In genomic region chr10:98701285-98701684, GRCm38 (mm10) we compare ENCODE assay signal across 23 mouse cellular contexts.
A peak's percentile ranks its signal among the peaks of the same experiment; 100 is the strongest.
DNase-seq lines count a peak whose midpoint lies in the region; ATAC-seq and TF ChIP-seq lines count a peak whose summit lies in the region.
"Had no signal": no experiment of that assay in that cellular context is flagged by ENCODE, and none has a peak within 500 bp of the region (broad histone marks: within the 10 kb centered on the region; RNA-seq: fewer than 3 reads in every experiment).

No protein-coding gene starts in this region.

- H3K4me2 ChIP-seq in midbrain, embryonic 16.5 days (ENCODE audit: low read length) = no peak overlapping the region
- H3K4me2 ChIP-seq in midbrain, embryonic 13.5 days (replicated peaks) = no peak overlapping the region
- H3K4me2 ChIP-seq: embryonic facial prominence, embryonic 13.5 days; hindbrain, embryonic 15.5 days had no signal

- H3K36me3 ChIP-seq in midbrain, embryonic 16.5 days (ENCODE audit: control insufficient read depth, insufficient read depth, low read length) = no peaks in the 10 kb centered on the region
- no peaks in the 10 kb centered on the region for H3K36me3 ChIP-seq in midbrain, embryonic 13.5 days
- H3K36me3 ChIP-seq: embryonic facial prominence, embryonic 13.5 days; G1E; hindbrain, embryonic 15.5 days had no signal

- H3K27me3 ChIP-seq in midbrain, embryonic 16.5 days (ENCODE audit: control insufficient read depth, insufficient read depth, low read depth, low read length) = no peaks in the 10 kb centered on the region
- no peaks in the 10 kb centered on the region for H3K27me3 ChIP-seq in midbrain, embryonic 13.5 days
- H3K27me3 ChIP-seq: embryonic facial prominence, embryonic 13.5 days; hindbrain, embryonic 15.5 days; megakaryocyte, embryonic 14.5 days had no signal

- H3K4me1 ChIP-seq in midbrain, embryonic 16.5 days (ENCODE audit: control insufficient read depth, insufficient read depth, low read length) = no peaks in the 10 kb centered on the region
- H3K4me1 ChIP-seq in midbrain, embryonic 13.5 days (replicated peaks) = no peaks in the 10 kb centered on the region
- H3K4me1 ChIP-seq: embryonic facial prominence, embryonic 13.5 days; hindbrain, embryonic 15.5 days; megakaryocyte, embryonic 14.5 days had no signal

- no peak for DNase-seq in frontal cortex, postnatal 10 days (ENCODE audit: low spot score in 2 of 2)
- peak in 1 of 2 experiments; percentile 57 for DNase-seq in layer of hippocampus, adult 2 months (ENCODE audit: low spot score in 2 of 2)
- DNase-seq in layer of hippocampus, postnatal 25 days (ENCODE audit: extremely low spot score in 1 of 2, low spot score in 1 of 2) = no peak
- no peak for DNase-seq in spleen, postnatal 4 days (ENCODE audit: low spot score in 2 of 2)
- DNase-seq: adrenal gland, postnatal 14 days; cerebellum, adult 11 months; cerebellum, postnatal 10 days; gastrocnemius, postnatal 10 days; heart, adult 2 months; heart, postnatal 4 days; kidney, postnatal 10 days; liver, postnatal 0 days; retina, postnatal 1 day; thymus, postnatal 25 days had no signal

- no peak overlapping the region for H3K9ac ChIP-seq in midbrain, embryonic 16.5 days (ENCODE audit: low read depth, low read length)
- H3K9ac ChIP-seq in midbrain, embryonic 13.5 days (replicated peaks) = no peak overlapping the region
- H3K9ac ChIP-seq: embryonic facial prominence, embryonic 13.5 days; hindbrain, embryonic 15.5 days; liver, postnatal 0 days had no signal

- WGBS in midbrain, embryonic 16.5 days = 57% methylated on average over 3 of the region's 3 CpGs
- 84% methylated on average over 3 of the region's 3 CpGs for WGBS in midbrain, embryonic 13.5 days

- H3K9me3 ChIP-seq in midbrain, embryonic 16.5 days (replicated peaks; ENCODE audit: control insufficient read depth, low read length, poor library complexity, severe bottlenecking) = no peaks in the 10 kb centered on the region
- H3K9me3 ChIP-seq in midbrain, embryonic 13.5 days = no peaks in the 10 kb centered on the region
- H3K9me3 ChIP-seq: embryonic facial prominence, embryonic 13.5 days; G1E; hindbrain, embryonic 15.5 days had no signal

- H3K4me3 ChIP-seq in layer of hippocampus, adult 2 months = no peak overlapping the region
- no peak overlapping the region for H3K4me3 ChIP-seq in midbrain, embryonic 16.5 days (ENCODE audit: low read depth, low read length)
- H3K4me3 ChIP-seq in midbrain, embryonic 13.5 days (replicated peaks) = no peak overlapping the region
- H3K4me3 ChIP-seq: embryonic facial prominence, embryonic 13.5 days; heart, adult 2 months; hindbrain, embryonic 15.5 days; megakaryocyte, embryonic 14.5 days had no signal

- ATAC-seq in frontal cortex, adult (ENCODE audit: low TSS enrichment) = peak; percentile 61
- ATAC-seq in midbrain, embryonic 16.5 days = 0 out of 2 replicates have a peak, but pooled peaks have one; percentile 64
- ATAC-seq in midbrain, embryonic 13.5 days = no peak
- ATAC-seq: activated CD4-positive, CD25-positive, alpha-beta regulatory T cell, adult 4 months; intestine, embryonic 16.5 days; liver, postnatal 0 days had no signal

- H3K27ac ChIP-seq in layer of hippocampus, adult 2 months = peak overlapping the region; percentile 78
- H3K27ac ChIP-seq in midbrain, embryonic 16.5 days (ENCODE audit: low read length) = no peak overlapping the region
- H3K27ac ChIP-seq in midbrain, embryonic 13.5 days = no peak overlapping the region
- H3K27ac ChIP-seq: embryonic facial prominence, embryonic 13.5 days; heart, adult 2 months; hindbrain, embryonic 15.5 days had no signal

- no peak for TF ChIP-seq CTCF in layer of hippocampus, adult 2 months (conservative IDR thresholded peaks at IDR 0.05)
